Mouse (Mus musculus): ENCODE results near the gene Trim10. TPM values are rescaled to one million over a fixed set of nuclear protein-coding genes. Genes with fewer than 3 reads are reported as not detected.

The Trim10 gene
- polyA plus RNA-seq, 1 experiment: not detected

DNA sequence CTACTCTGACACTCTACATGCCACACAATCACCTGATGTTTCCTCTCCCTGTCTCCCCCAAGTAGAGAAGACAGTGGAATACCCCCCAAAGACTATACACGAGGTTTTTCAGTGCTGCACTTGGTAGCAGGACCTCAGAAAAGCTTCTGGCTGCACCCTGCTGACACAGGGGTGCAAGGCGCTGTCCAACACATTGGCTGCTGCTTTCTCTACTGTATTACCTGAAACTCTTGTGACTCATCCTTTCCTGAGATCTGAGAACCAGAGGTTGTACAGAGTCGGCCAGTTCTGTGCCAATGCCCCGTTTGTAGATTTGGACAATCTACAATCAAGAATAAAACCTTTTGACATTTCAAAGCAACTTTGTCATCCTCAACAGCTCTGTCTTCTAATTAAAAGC, 40.4 kb downstream of the Trim10 start:
- H3K4me1 ChIP-seq (ENCODE audit: control insufficient read depth, insufficient read depth, low read length): peaks cover 2% of the 10 kb centered on the region; the same call in 1 of the 2 replicates
- H3K4me3 ChIP-seq (ENCODE audit: control insufficient read depth, low read depth, low read length): no peak overlapping the region
- H3K36me3 ChIP-seq (ENCODE audit: control insufficient read depth, insufficient read depth, low read length): no peaks in the 10 kb centered on the region
- TF ChIP-seq CTCF (IDR thresholded peaks at IDR 0.05; ENCODE audit: control insufficient read depth, insufficient read depth, insufficient replicate concordance, low read depth, low read length): no peak
- no peak overlapping the region for H3K27ac ChIP-seq (ENCODE audit: control insufficient read depth, insufficient read depth, low read depth, low read length)
- H3K27me3 ChIP-seq (ENCODE audit: control insufficient read depth, insufficient read depth, low read length): no peaks in the 10 kb centered on the region

DNA sequence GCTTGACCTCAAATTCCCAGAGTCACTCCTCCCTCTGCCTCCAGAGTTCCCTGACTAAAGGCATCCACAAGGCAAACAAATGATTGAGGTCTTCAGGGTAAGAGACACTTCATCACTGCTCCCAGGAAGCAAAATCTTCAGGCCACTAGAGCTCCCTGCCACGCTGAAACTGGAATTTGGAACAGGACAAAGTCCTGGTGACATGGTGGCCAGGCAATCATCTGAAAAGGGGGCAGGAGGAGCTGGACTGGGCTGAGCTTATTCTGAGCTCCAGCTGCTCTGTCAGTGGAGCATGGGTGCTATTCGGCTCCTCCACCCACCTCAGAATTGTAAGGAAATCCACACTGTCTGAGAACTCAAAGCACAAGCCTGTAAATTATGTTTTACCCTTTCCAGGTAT, 42.7 kb downstream of the Trim10 start:
- Histone ChIP-seq H3K36me3 (ENCODE audit: control insufficient read depth, insufficient read depth, low read length) (no peaks in the 10 kb centered on the region), H3K27ac (ENCODE audit: control insufficient read depth, insufficient read depth, low read depth, low read length) (no peak overlapping the region), H3K27me3 (ENCODE audit: control insufficient read depth, insufficient read depth, low read length) (no peaks in the 10 kb centered on the region), H3K4me1 (ENCODE audit: control insufficient read depth, insufficient read depth, low read length) (peaks cover 4% of the 10 kb centered on the region; the same call in 1 of the 2 replicates), H3K4me3 (ENCODE audit: control insufficient read depth, low read depth, low read length) (no peak overlapping the region)
- TF ChIP-seq CTCF (IDR thresholded peaks at IDR 0.05; ENCODE audit: control insufficient read depth, insufficient read depth, insufficient replicate concordance, low read depth, low read length) (no peak), POLR2A (IDR thresholded peaks at IDR 0.05; ENCODE audit: control insufficient read depth, low read depth, low read length) (no peak)

GRCm38 (mm10) chr17:36914108-36914507, 44.7 kb downstream of the Trim10 start:
- TF ChIP-seq CTCF (IDR thresholded peaks at IDR 0.05; ENCODE audit: control insufficient read depth, insufficient read depth, insufficient replicate concordance, low read depth, low read length): peak; percentile 19; the same call in 1 of the 2 replicates
- no peak for TF ChIP-seq POLR2A (IDR thresholded peaks at IDR 0.05; ENCODE audit: control insufficient read depth, low read depth, low read length)
- no peak overlapping the region for H3K27ac ChIP-seq (ENCODE audit: control insufficient read depth, insufficient read depth, low read depth, low read length)
- no peak overlapping the region for H3K4me3 ChIP-seq (ENCODE audit: control insufficient read depth, low read depth, low read length)
- no peaks in the 10 kb centered on the region for H3K27me3 ChIP-seq (ENCODE audit: control insufficient read depth, insufficient read depth, low read length)
- H3K36me3 ChIP-seq (ENCODE audit: control insufficient read depth, insufficient read depth, low read length): no peaks in the 10 kb centered on the region
- H3K4me1 ChIP-seq (ENCODE audit: control insufficient read depth, insufficient read depth, low read length): peaks cover 3% of the 10 kb centered on the region; the same call in 1 of the 2 replicates

GRCm38 (mm10) chr17:36915076-36915475, 45.7 kb downstream of the Trim10 start:
- Histone ChIP-seq H3K4me3 (ENCODE audit: control insufficient read depth, low read depth, low read length) (no peak overlapping the region), H3K27me3 (ENCODE audit: control insufficient read depth, insufficient read depth, low read length) (no peaks in the 10 kb centered on the region)

GRCm38 (mm10) chr17:36920239-36920638, 50.9 kb downstream of the Trim10 start:
- H3K4me3 ChIP-seq (ENCODE audit: control insufficient read depth, low read depth, low read length): no peak overlapping the region
- no peak for TF ChIP-seq POLR2A (IDR thresholded peaks at IDR 0.05; ENCODE audit: control insufficient read depth, low read depth, low read length)
- TF ChIP-seq CTCF (IDR thresholded peaks at IDR 0.05; ENCODE audit: control insufficient read depth, insufficient read depth, insufficient replicate concordance, low read depth, low read length): no peak
- H3K4me1 ChIP-seq (ENCODE audit: control insufficient read depth, insufficient read depth, low read length): peaks cover 7% of the 10 kb centered on the region
- H3K27ac ChIP-seq (ENCODE audit: control insufficient read depth, insufficient read depth, low read depth, low read length): no peak overlapping the region
- H3K36me3 ChIP-seq (ENCODE audit: control insufficient read depth, insufficient read depth, low read length): no peaks in the 10 kb centered on the region
- H3K27me3 ChIP-seq (ENCODE audit: control insufficient read depth, insufficient read depth, low read length): no peaks in the 10 kb centered on the region

More at GRCm38 (mm10) chr17:36915076-36915475, 45.7 kb downstream of the Trim10 start:
- H3K27ac ChIP-seq (ENCODE audit: control insufficient read depth, insufficient read depth, low read depth, low read length): no peak overlapping the region
- H3K4me1 ChIP-seq (ENCODE audit: control insufficient read depth, insufficient read depth, low read length): peaks cover 3% of the 10 kb centered on the region
- no peaks in the 10 kb centered on the region for H3K36me3 ChIP-seq (ENCODE audit: control insufficient read depth, insufficient read depth, low read length)
- peak; percentile 83; the same call in 1 of the 2 replicates for TF ChIP-seq CTCF (IDR thresholded peaks at IDR 0.05; ENCODE audit: control insufficient read depth, insufficient read depth, insufficient replicate concordance, low read depth, low read length)
- TF ChIP-seq POLR2A (IDR thresholded peaks at IDR 0.05; ENCODE audit: control insufficient read depth, low read depth, low read length): no peak

DNA sequence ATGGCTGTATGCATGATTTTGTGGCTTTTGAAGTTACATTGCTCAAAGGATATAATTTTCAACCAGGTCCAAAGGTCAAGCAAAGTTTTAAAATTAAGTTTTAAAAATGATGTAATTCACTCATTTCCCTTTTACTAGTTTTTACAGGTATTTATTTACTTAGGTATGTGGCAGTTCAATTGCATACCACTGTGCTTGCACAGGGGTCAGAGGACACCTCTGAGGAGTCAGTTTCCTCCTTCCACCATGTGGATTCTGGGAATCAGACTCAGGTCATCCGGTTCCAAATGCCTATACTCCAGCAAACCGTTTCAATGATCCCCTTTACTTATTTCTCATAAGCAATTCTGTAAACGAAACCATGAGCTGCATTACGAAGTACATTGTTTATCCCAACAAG, 53.3 kb downstream of the Trim10 start:
- H3K4me3 ChIP-seq (ENCODE audit: control insufficient read depth, low read depth, low read length): no peak overlapping the region
- no peaks in the 10 kb centered on the region for H3K27me3 ChIP-seq (ENCODE audit: control insufficient read depth, insufficient read depth, low read length)
- TF ChIP-seq POLR2A (IDR thresholded peaks at IDR 0.05; ENCODE audit: control insufficient read depth, low read depth, low read length): no peak
- H3K4me1 ChIP-seq (ENCODE audit: control insufficient read depth, insufficient read depth, low read length): peaks cover 7% of the 10 kb centered on the region
- H3K36me3 ChIP-seq (ENCODE audit: control insufficient read depth, insufficient read depth, low read length): no peaks in the 10 kb centered on the region
- no peak overlapping the region for H3K27ac ChIP-seq (ENCODE audit: control insufficient read depth, insufficient read depth, low read depth, low read length)

GRCm38 (mm10) chr17:36923491-36923890, 54.1 kb downstream of the Trim10 start:
- no peak for TF ChIP-seq CTCF (IDR thresholded peaks at IDR 0.05; ENCODE audit: control insufficient read depth, insufficient read depth, insufficient replicate concordance, low read depth, low read length)
- no peak for TF ChIP-seq POLR2A (IDR thresholded peaks at IDR 0.05; ENCODE audit: control insufficient read depth, low read depth, low read length)
- Histone ChIP-seq H3K27me3 (ENCODE audit: control insufficient read depth, insufficient read depth, low read length) (no peaks in the 10 kb centered on the region), H3K36me3 (ENCODE audit: control insufficient read depth, insufficient read depth, low read length) (no peaks in the 10 kb centered on the region), H3K4me3 (ENCODE audit: control insufficient read depth, low read depth, low read length) (peak overlapping the region; percentile 51), H3K4me1 (ENCODE audit: control insufficient read depth, insufficient read depth, low read length) (peaks cover 7% of the 10 kb centered on the region), H3K27ac (ENCODE audit: control insufficient read depth, insufficient read depth, low read depth, low read length) (no peak overlapping the region)

Other genes with a start within 250 kb of the Trim10 start
- not detected in 2 replicates for gene H2-M9, start 226.9 kb upstream of the Trim10 start, polyA plus RNA-seq (2012; rRNA removed)
- 0.10 TPM in 1 of 2 replicates, not detected in the other for gene H2-M1, start 197.4 kb upstream of the Trim10 start, polyA plus RNA-seq (2012; rRNA removed)
- not detected in 2 replicates for gene H2-M10.5, start 96.7 kb upstream of the Trim10 start, polyA plus RNA-seq (2012; rRNA removed)
- gene H2-M10.6, start 57.4 kb upstream of the Trim10 start, polyA plus RNA-seq (2012; rRNA removed): not detected in 2 replicates
- 18.5 and 22.0 TPM in 2 replicates for gene Trim26, start 32.4 kb upstream of the Trim10 start, polyA plus RNA-seq (2012; rRNA removed)
- not detected in 2 replicates for gene Trim15, start 2.4 kb upstream of the Trim10 start, polyA plus RNA-seq (2012; rRNA removed)
- not detected in 2 replicates for gene Trim40, start 20.5 kb downstream of the Trim10 start, polyA plus RNA-seq (2012; rRNA removed)
- not detected in 2 replicates for gene Trim31, start 28.5 kb downstream of the Trim10 start, polyA plus RNA-seq (2012; rRNA removed)
- gene Rnf39, start 73.3 kb downstream of the Trim10 start, polyA plus RNA-seq (2012; rRNA removed): 0.32 TPM in 2 replicates
- 891 and 948 TPM in 2 replicates for gene Ppp1r11, start 82.2 kb downstream of the Trim10 start, polyA plus RNA-seq (2012; rRNA removed)
- 51.9 and 53.2 TPM in 2 replicates for gene Znrd1, start 89.0 kb downstream of the Trim10 start, polyA plus RNA-seq (2012; rRNA removed)
- 60.1 and 64.5 TPM in 2 replicates for gene Znrd1as, start 89.0 kb downstream of the Trim10 start, polyA plus RNA-seq (2012; rRNA removed)
- 0.56 and 1.0 TPM in 2 replicates for gene 2410137M14Rik, start 111.7 kb downstream of the Trim10 start, polyA plus RNA-seq (2012; rRNA removed)
- 1.6 and 2.8 TPM in 2 replicates for gene H2-M5, start 120.0 kb downstream of the Trim10 start, polyA plus RNA-seq (2012; rRNA removed)
- gene Zfp57, start 131.6 kb downstream of the Trim10 start, polyA plus RNA-seq (2012; rRNA removed): 16.0 and 16.5 TPM in 2 replicates
- gene Mog, start 153.8 kb downstream of the Trim10 start, polyA plus RNA-seq (2012; rRNA removed): 0.05 TPM in 1 of 2 replicates, not detected in the other
- 11.4 and 12.3 TPM in 2 replicates for gene Gabbr1, start 176.4 kb downstream of the Trim10 start, polyA plus RNA-seq (2012; rRNA removed)
- gene Olfr90, start 218.9 kb downstream of the Trim10 start, polyA plus RNA-seq (2012; rRNA removed): not detected in 2 replicates
- gene Olfr91, start 228.7 kb downstream of the Trim10 start, polyA plus RNA-seq (2012; rRNA removed): 0.11 and 0.22 TPM in 2 replicates

All from testis, adult 2 months (tissue).